Mouse (Mus musculus): ENCODE results near the gene Fhad1. TPM values are rescaled to one million over a fixed set of nuclear protein-coding genes. Genes with fewer than 3 reads are reported as not detected.

Gene Fhad1
- total RNA-seq, 2 experiments from 2014 or later, result 12.8 to 13.1 TPM

GRCm38 (mm10) chr4:141867498-141867897 is 147.4 kb downstream of the Fhad1 start:
- peak in 1 of 2 experiments; percentile 60 for DNase-seq (ENCODE audit: low spot score in 2 of 2)

GRCm38 (mm10) chr4:141866933-141867490 is 147.9 kb downstream of the Fhad1 start:
- DNase-seq (ENCODE audit: low spot score in 2 of 2), result no peak

- no peak for DNase-seq (ENCODE audit: low spot score in 2 of 2)
These were observed 149.3 kb downstream of the Fhad1 start for GRCm38 (mm10) chr4:141865600-141865999.

- DNase-seq (ENCODE audit: low spot score in 2 of 2), result no peak
These were observed 149.9 kb downstream of the Fhad1 start for GRCm38 (mm10) chr4:141865006-141865405.

- DNase-seq (ENCODE audit: low spot score in 2 of 2), result no peak
These were observed 150.4 kb downstream of the Fhad1 start for GRCm38 (mm10) chr4:141864506-141864905.

GRCm38 (mm10) chr4:141863726-141864280 is 151.1 kb downstream of the Fhad1 start:
- DNase-seq (ENCODE audit: low spot score in 2 of 2), result no peak

- no peak for DNase-seq (ENCODE audit: low spot score in 2 of 2)
These were observed 152.0 kb downstream of the Fhad1 start for GRCm38 (mm10) chr4:141862867-141863266.

- no peak for DNase-seq (ENCODE audit: low spot score in 2 of 2)
These were observed 153.1 kb downstream of the Fhad1 start for GRCm38 (mm10) chr4:141861591-141862295.

GRCm38 (mm10) chr4:141860246-141860841 is 154.5 kb downstream of the Fhad1 start:
- no peak for DNase-seq (ENCODE audit: low spot score in 2 of 2)

GRCm38 (mm10) chr4:141859351-141859750 is 155.5 kb downstream of the Fhad1 start:
- DNase-seq (ENCODE audit: low spot score in 2 of 2), result no peak

- DNase-seq (ENCODE audit: low spot score in 2 of 2), result no peak
These were observed 156.4 kb downstream of the Fhad1 start for GRCm38 (mm10) chr4:141858501-141858900.

GRCm38 (mm10) chr4:141857422-141857930 is 157.4 kb downstream of the Fhad1 start:
- DNase-seq (ENCODE audit: low spot score in 2 of 2), result peak; percentile 76 to 94

GRCm38 (mm10) chr4:141853437-141853836 is 161.4 kb downstream of the Fhad1 start:
- DNase-seq (ENCODE audit: low spot score in 2 of 2), result no peak

GRCm38 (mm10) chr4:141845999-141846398 is 168.9 kb downstream of the Fhad1 start, which contains the start of gene Ctrc:
Gene Ctrc (minus strand): TSS chr4:141846359.
- no peak for DNase-seq (ENCODE audit: low spot score in 2 of 2)

Other genes with a start within 250 kb of the Fhad1 start
- 10 to 100 TPM; 44.2 to 48.6 TPM for gene Dnajc16, start 224.2 kb downstream of the Fhad1 start, total RNA-seq (2021)
- gene Casp9, start 221.5 kb downstream of the Fhad1 start, total RNA-seq (2021), result 10 to 100 TPM; 25.6 to 28.8 TPM
- not detected for gene Cela2a, start 188.9 kb downstream of the Fhad1 start, total RNA-seq (2021)
- not detected for gene Ctrc, start 168.7 kb downstream of the Fhad1 start, total RNA-seq (2021)
- gene Efhd2, start 140.2 kb downstream of the Fhad1 start, total RNA-seq (2021), result 100 to 1,000 TPM; 157 to 184 TPM
- gene Tmem51, start 69.2 kb upstream of the Fhad1 start, total RNA-seq (2021), result 1 to 10 TPM; 3.5 to 4.5 TPM
- gene Kazn, start 224.3 kb upstream of the Fhad1 start, total RNA-seq (2021), result 10 to 100 TPM; 45.9 to 48.5 TPM

Data from layer of hippocampus, adult 18-20 months (tissue).